Mouse (Mus musculus): Measurements from ENCODE around the gene Pgam5. TPM values are rescaled to one million over a fixed set of nuclear protein-coding genes. Genes with fewer than 3 reads are reported as not detected.

Gene Pgam5
- polyA plus RNA-seq (2012): 26.3 and 27.2 TPM in 2 replicates

GRCm38 (mm10) chr5:110269141-110270101 lies at the start of gene Pgam5:
Gene Pgam5 (minus strand): TSS chr5:110269913.
- TF ChIP-seq GATA1 (IDR thresholded peaks at IDR 0.05; ENCODE audit: low read length): no peak

GRCm38 (mm10) chr5:110313127-110313526 lies 43.4 kb upstream of the Pgam5 start:
- no peak for TF ChIP-seq GATA1 (IDR thresholded peaks at IDR 0.05; ENCODE audit: low read length)

- TF ChIP-seq GATA1 (IDR thresholded peaks at IDR 0.05; ENCODE audit: low read length): no peak
These were observed 39.1 kb upstream of the Pgam5 start for GRCm38 (mm10) chr5:110308861-110309260.

GRCm38 (mm10) chr5:110300591-110300990 lies 30.9 kb upstream of the Pgam5 start:
- no peak for TF ChIP-seq GATA1 (IDR thresholded peaks at IDR 0.05; ENCODE audit: low read length)

GRCm38 (mm10) chr5:110296637-110297036 lies 26.9 kb upstream of the Pgam5 start:
- TF ChIP-seq GATA1 (IDR thresholded peaks at IDR 0.05; ENCODE audit: low read length): no peak

- no peak for TF ChIP-seq GATA1 (IDR thresholded peaks at IDR 0.05; ENCODE audit: low read length)
These were observed 21.9 kb upstream of the Pgam5 start for GRCm38 (mm10) chr5:110291649-110292048.

- no peak for TF ChIP-seq GATA1 (IDR thresholded peaks at IDR 0.05; ENCODE audit: low read length)
These were observed 17.4 kb upstream of the Pgam5 start for GRCm38 (mm10) chr5:110287084-110287475.

GRCm38 (mm10) chr5:110286446-110287083 lies 16.9 kb upstream of the Pgam5 start:
- no peak for TF ChIP-seq GATA1 (IDR thresholded peaks at IDR 0.05; ENCODE audit: low read length)

GRCm38 (mm10) chr5:110285770-110286445 lies 16.2 kb upstream of the Pgam5 start, which contains the start of the genes Pxmp2 and Pole:
Gene Pxmp2 (minus strand): TSS chr5:110286186.
Gene Pole (plus strand): TSS chr5:110286306.
- TF ChIP-seq GATA1 (IDR thresholded peaks at IDR 0.05; ENCODE audit: low read length): no peak

GRCm38 (mm10) chr5:110285156-110285555 lies 15.4 kb upstream of the Pgam5 start:
- TF ChIP-seq GATA1 (IDR thresholded peaks at IDR 0.05; ENCODE audit: low read length): no peak

- TF ChIP-seq GATA1 (IDR thresholded peaks at IDR 0.05; ENCODE audit: low read length): peak; percentile 71
These were observed 14.8 kb upstream of the Pgam5 start for GRCm38 (mm10) chr5:110284536-110284935.

- no peak for TF ChIP-seq GATA1 (IDR thresholded peaks at IDR 0.05; ENCODE audit: low read length)
These were observed 12.3 kb upstream of the Pgam5 start for GRCm38 (mm10) chr5:110281984-110282383.

- no peak for TF ChIP-seq GATA1 (IDR thresholded peaks at IDR 0.05; ENCODE audit: low read length)
These were observed 7.2 kb upstream of the Pgam5 start for GRCm38 (mm10) chr5:110276910-110277309.

GRCm38 (mm10) chr5:110276391-110276790 lies 6.7 kb upstream of the Pgam5 start:
- no peak for TF ChIP-seq GATA1 (IDR thresholded peaks at IDR 0.05; ENCODE audit: low read length)

GRCm38 (mm10) chr5:110274846-110275245 lies 5.1 kb upstream of the Pgam5 start:
- TF ChIP-seq GATA1 (IDR thresholded peaks at IDR 0.05; ENCODE audit: low read length): no peak

GRCm38 (mm10) chr5:110274147-110274546 lies 4.4 kb upstream of the Pgam5 start:
- peak; percentile 77 for TF ChIP-seq GATA1 (IDR thresholded peaks at IDR 0.05; ENCODE audit: low read length)

Measured in G1E-ER4 (cell line).